Mouse (Mus musculus) left cerebral cortex, adult 8-10 months (tissue): Measurements from ENCODE around the gene Bri3bp. TPM values are rescaled to one million over a fixed set of nuclear protein-coding genes. Genes with fewer than 3 reads are reported as not detected.
"Not testable (repeated sequence)": the region's sequence is repeated elsewhere in the genome, so short reads cannot be mapped to it uniquely, and the experiment has no call there.

Experiments used
- DNase-seq, 2 experiments: peaks; one replicate each; pipeline ENCODE4 v3.0.0; 2022; ENCODE audit warnings: low spot score in 2 of 2
- total RNA-seq, 4 experiments: library from RNA; stranded (reverse); gene quantifications; 2 replicates each; pipeline ENCODE4 v1.2.4; 2022

Bri3bp gene
- total RNA-seq = 10 to 100 TPM; 81.9 to 94.4 (median 86.6) TPM

GRCm38 (mm10) chr5:125441234-125442114, at the start of gene Bri3bp:
Bri3bp (plus strand) TSS chr5:125441568.
- peak in 1 of 2 experiments; percentile 47 for DNase-seq

- peak in 1 of 2 experiments; percentile 87 for DNase-seq
Observed at GRCm38 (mm10) chr5:125391609-125392008, 49.8 kb upstream of the Bri3bp start.

- DNase-seq = not testable (repeated sequence)
Observed at GRCm38 (mm10) chr5:125392176-125392575, 49.2 kb upstream of the Bri3bp start.

GRCm38 (mm10) chr5:125392618-125392976, 48.8 kb upstream of the Bri3bp start:
- DNase-seq = no peak

GRCm38 (mm10) chr5:125392977-125393621, 48.3 kb upstream of the Bri3bp start:
- DNase-seq = peak; percentile 95 to 96

- peak in 1 of 2 experiments; percentile 79 for DNase-seq
Observed at GRCm38 (mm10) chr5:125393622-125394603, 47.5 kb upstream of the Bri3bp start.

GRCm38 (mm10) chr5:125395008-125395407, 46.4 kb upstream of the Bri3bp start:
- no peak for DNase-seq

- no peak for DNase-seq
Observed at GRCm38 (mm10) chr5:125400903-125401302, 40.5 kb upstream of the Bri3bp start.

GRCm38 (mm10) chr5:125402476-125402875, 38.9 kb upstream of the Bri3bp start:
- DNase-seq = no peak

GRCm38 (mm10) chr5:125402991-125403390, 38.4 kb upstream of the Bri3bp start:
- DNase-seq = no peak

- peak in 1 of 2 experiments; percentile 88 for DNase-seq
Observed at GRCm38 (mm10) chr5:125403481-125404465, 37.6 kb upstream of the Bri3bp start.

- DNase-seq = no peak
Observed at GRCm38 (mm10) chr5:125404536-125404902, 36.8 kb upstream of the Bri3bp start.

GRCm38 (mm10) chr5:125404903-125405545, 36.3 kb upstream of the Bri3bp start:
- peak; percentile 63 to 74 for DNase-seq

GRCm38 (mm10) chr5:125405546-125406248, 35.7 kb upstream of the Bri3bp start:
- peak; percentile 73 to 98 for DNase-seq

GRCm38 (mm10) chr5:125406322-125407016, 34.9 kb upstream of the Bri3bp start:
- peak; percentile 51 to 76 for DNase-seq

GRCm38 (mm10) chr5:125407020-125407830, 34.1 kb upstream of the Bri3bp start:
- no peak for DNase-seq

- no peak for DNase-seq
Observed at GRCm38 (mm10) chr5:125407910-125408575, 33.3 kb upstream of the Bri3bp start.
